Mouse (Mus musculus): Measurements from ENCODE around the gene Catspere2.
"Not testable (repeated sequence)": the region's sequence is repeated elsewhere in the genome, so short reads cannot be mapped to it uniquely, and the experiment has no call there.

The Catspere2 gene

DNA sequence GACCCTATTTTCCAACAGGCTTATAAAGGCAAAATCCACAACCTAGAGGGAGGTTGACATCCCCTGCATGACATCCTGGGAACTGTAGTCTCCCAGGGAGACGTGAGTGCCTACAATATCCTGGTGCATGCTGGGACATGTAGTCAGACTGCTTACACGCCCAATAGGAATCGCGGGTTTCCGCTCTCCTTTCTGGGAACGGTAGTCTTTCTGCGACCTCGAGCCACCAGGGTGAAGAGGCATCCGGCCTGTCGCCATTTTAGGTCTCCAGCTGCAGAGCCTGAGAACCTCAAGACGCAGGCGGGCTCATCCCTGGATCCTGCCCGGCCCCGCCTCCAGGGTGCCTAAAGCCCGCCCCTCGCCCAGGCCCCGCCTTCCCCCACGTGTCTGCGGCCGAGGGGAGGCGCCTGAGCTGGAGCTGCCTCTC, at the start of gene Catspere2:
Catspere2 (plus strand) TSS at position 400 of the 427 bp plus-strand sequence.
- peak; percentile 92 for DNase-seq (ENCODE audit: low spot score)

DNA sequence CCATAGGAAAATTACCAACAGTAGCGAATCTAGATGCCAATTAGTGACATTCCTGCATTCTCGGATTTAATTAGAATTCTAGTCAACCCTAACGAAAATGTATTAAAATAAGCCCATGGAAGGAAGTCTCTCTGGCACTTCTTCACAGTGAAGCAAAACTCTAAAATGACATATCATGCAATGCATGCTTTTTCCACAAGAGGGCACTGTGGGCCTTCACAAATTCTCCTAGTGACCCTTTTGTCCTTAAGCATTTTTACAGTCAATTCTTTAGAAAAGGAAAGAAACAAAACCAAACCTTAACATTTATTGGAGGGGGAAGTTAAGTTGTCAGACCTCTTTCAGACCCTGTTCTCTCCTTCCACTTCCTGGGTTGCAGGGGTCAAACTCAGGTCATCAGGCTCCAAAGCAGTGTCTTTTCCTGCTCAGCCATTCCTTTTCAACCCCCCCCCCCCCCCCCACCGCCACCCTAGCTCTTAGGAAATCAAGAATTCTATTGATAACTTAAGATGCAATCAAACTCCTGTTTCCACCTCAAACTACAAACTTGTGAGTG, 42.7 kb upstream of the Catspere2 start:
- DNase-seq (ENCODE audit: low spot score): not testable (repeated sequence)

DNA sequence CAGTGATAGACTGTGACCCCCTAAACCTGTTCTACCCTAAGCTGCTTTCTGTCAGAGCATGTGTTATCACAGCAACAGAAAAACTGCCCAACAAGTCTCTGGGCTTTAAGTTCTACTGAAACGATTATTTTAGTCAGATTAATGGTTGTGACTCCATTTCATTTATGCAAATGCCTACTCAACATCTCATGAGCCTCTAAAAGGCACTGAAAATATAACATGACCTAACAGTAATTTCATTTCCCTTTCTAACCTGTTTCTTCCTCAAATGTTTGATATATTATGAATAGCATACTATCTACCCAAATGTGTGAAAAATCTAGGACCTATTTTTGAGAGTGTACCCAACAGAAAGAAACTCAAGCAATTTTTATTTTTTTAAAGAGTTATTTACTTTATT, 1.9 kb upstream of the Catspere2 start:
- DNase-seq (ENCODE audit: low spot score): no peak

DNA sequence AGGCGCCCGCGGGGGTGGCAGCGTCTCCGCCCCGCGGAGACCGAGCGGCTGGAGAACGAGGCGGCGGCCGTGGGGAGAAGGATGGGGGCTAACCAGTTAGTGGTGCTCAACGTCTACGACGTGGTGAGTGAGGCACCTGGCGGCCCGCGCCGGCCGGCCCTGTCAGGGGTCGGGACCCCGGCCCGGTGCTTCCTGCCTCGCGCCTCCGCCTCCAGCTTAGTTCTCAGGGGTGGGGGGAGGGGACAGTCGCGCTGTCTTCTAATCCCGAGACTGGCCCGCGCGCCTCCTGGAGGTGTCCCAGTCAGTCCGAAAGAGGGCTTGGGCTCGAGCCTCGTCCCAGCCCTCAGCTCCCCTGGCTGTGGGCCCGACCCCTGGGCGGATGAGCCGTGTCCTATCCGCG, 359 bp downstream of the Catspere2 start:
- not testable (repeated sequence) for DNase-seq (ENCODE audit: low spot score)

DNA sequence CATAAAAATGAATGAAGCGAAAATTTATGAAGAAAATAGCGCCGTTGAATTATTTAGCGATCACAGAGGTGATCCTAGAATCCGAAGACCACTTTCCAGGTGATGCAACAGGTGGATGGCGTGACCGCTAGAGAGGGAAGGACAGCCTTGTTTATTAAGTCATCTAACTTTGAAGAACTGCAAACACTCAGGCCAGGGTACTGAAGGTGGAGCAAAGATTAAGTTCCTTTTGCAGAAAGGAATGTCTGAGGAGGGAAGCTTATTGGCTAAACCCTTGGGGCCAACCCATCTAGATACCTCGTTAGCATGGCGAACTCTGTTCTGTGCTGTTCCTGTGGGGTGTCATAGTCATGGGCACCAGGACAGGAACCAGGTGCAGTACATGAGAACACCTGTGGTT, 983 bp downstream of the Catspere2 start:
- no peak for DNase-seq (ENCODE audit: low spot score)

DNA sequence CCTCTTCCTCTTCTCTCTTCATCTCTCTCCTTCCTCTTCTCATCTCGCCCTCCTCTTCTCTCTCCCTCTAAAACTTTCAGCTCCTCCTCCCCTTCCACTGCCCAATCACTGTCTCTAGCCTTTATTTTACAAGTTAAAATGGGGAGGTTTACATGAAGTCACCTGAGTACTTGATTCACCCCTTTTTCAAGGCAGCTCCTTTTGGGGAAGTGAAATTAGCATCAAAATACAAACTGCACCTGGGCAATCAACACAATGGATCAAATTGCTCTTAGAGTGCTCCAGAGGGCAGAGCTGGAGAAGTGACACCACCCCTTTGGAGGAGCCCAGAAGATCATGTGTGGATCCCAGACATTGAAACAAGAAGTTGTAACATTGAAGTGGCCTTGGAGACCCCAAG, 4.3 kb downstream of the Catspere2 start:
- DNase-seq (ENCODE audit: low spot score): not testable (repeated sequence)

DNA sequence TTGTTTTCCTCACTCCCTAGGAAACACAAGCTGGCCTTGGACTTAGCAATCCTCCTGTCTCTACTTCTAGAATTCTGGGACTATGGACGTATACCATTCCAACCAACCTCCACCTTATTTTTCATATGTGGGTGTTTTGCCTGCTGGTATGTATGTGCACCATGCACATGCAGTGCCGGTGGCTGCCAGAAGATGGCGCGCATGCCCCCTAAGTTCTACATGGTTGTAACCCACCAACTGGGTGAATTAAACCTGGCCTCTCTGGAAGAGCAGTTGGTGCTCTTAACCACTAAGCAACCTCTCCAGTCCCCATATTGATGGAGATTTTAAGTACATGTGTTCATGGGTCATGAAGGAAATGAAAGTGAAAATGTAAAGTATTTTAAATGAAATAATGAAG, 89.6 kb downstream of the Catspere2 start:
- DNase-seq (ENCODE audit: low spot score): not testable (repeated sequence)

DNA sequence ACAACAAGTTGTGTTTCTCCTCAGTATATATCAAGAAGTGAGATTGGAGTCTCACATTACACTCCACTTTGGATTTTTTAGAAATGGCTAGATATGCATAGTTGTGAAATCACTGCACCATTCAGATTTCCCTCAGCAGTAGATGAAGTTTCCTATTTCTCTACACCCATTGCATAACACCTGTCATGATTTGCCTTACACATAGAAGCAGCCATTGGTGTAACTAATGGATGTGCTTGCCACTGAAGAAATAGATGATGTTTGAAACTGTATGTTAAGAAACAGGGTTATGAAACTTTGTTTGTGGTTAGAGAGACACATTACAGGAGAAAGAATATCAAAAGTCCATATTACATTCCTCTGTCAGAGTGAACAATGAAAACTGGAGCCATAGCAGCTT, 114.6 kb downstream of the Catspere2 start:
- DNase-seq (ENCODE audit: low spot score): not testable (repeated sequence)

DNA sequence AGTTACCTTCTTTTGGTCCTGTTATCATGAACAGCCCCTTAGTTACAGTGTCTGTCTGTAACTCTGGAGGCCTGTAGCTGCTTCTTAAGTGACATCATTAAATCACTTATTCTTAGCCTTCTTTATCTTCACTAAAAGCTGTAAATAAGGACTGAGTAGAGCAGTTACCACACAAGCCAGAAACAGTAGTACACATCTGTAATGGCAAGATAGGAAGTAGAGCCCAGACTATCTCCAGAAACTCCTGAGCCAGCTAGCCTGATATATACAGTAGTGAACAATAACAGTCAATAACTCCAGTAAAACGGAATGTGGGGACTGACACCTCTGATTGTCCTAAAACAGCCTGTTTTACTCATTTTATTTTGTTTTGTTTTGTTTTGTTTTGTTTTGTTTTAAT, 125.3 kb downstream of the Catspere2 start:
- not testable (repeated sequence) for DNase-seq (ENCODE audit: low spot score)

DNA sequence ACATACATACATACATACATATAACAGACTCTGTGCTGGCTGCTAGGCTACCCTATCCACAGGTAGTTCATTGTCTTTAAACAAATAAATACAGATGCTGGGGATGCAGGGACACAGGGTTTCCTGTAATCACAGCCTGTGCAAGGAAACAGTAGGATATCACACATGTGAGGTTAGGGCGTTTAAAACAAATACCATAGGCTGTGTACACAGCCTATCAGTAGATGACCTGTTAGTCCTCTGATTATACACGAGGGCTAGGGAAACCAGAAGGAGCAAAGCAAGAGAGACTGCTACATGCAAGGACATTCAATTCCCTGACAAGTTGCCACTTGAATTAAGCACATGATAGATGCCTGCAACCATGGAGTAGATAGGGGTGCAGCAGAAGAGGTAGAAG, 139.0 kb downstream of the Catspere2 start:
- not testable (repeated sequence) for DNase-seq (ENCODE audit: low spot score)

DNA sequence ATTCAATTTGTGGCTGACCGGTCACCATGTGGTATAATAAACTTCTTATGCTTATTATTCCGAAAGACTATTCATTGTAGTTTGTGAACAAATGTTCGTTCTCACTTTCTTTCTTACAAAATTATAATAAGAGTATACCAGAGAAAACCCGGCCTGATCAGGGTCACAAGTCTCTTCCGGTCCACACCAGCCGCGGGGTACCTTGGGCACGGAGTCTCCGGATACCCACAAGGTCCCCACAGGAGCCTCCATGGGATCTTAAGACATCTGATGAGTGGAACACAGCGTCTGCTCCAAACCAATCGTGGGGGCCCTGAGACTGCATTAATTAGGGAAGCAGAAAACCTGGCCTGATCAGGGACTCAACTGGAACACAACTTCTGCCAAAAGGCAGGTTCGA, 151.1 kb downstream of the Catspere2 start:
- DNase-seq (ENCODE audit: low spot score): no peak

DNA sequence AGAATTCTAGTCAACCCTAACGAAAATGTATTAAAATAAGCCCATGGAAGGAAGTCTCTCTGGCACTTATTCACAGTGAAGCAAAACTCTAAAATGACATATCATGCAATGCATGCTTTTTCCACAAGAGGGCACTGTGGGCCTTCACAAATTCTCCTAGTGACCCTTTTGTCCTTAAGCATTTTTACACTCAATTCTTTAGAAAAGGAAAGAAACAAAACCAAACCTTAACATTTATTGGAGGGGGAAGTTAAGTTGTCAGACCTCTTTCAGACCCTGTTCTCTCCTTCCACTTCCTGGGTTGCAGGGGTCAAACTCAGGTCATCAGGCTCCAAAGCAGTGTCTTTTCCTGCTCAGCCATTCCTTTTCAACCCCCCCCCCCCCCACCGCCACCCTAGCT, 163.3 kb downstream of the Catspere2 start:
- DNase-seq (ENCODE audit: low spot score): not testable (repeated sequence)

DNA sequence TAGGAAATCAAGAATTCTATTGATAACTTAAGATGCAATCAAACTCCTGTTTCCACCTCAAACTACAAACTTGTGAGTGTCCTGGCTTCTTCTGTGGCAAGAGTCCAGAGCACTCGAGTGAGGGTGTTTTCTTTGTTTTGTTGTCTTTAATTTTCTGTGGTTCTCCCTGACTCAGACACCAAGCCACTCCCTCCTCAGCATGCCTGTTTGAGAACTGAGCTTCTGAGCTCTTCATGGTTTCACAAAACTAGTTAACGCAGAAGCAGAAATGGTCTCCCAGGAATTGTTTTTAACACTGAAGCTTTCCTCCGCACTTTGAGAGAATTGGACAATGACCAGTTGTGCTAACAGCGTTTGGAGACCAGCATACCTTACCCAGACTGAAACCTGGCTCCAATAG, 163.7 kb downstream of the Catspere2 start:
- DNase-seq (ENCODE audit: low spot score): not testable (repeated sequence)

DNA sequence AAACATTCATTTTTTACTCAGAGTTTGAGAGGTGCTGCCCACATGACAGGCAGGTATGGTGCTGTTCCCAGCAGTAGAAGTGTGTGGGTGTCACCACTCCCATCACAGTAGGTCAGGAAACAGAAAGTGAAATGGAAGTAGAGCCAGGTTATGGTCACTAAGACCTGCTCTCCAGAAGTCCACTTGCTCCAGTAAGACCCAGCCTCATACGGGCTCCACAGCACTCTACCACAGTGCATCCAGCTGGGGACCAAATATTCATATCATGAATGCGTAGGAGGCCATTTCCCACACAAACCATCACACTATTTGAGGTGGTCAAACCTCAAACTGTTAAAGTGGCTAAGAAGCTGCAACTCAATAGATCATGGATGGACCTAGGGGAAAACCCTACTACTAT, 199.0 kb downstream of the Catspere2 start:
- DNase-seq (ENCODE audit: low spot score): no peak

DNA sequence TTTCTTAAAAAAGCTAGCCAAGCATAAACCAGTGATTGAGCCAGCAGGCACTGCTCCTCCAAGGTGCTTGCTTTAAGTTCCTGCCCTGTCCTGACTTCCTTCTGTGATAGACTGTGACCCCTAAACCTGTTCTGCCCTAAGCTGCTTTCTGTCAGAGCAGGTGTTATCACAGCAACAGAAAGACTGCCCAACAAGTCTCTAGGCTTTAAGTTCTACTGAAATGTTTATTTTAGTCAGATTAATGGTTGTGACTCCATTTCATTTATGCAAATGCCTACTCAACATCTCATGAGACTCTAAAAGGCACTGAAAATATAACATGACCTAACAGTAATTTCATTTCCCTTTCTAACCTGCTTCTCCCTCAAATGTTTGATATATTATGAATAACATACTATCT, 202.4 kb downstream of the Catspere2 start:
- no peak for DNase-seq (ENCODE audit: low spot score)

DNA sequence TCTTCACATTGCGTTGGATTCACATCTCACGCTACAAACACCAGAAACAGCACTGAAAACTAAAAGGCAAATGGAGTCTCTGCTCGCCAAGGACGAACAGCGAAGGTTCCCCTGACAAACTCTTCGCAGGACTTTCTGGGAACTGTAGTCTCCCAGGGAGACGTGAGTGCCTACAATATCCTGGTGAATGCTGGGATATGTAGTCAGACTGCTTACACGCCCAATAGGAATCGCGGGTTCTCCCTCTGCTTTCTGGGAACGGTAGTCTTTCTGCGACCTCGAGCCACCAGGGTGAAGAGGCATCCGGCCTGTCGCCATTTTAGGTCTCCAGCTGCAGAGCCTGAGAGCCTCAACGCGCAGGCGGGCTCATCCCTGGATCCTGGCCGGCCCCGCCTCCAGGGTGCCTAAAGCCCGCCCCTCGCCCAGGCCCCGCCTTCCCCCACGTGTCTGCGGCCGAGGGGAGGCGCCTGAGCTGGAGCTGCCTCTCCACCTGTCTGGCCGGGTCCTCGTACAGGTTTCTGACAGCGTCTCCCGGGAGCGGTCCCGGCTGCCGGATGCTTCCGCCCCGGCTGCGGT, 204.1 kb downstream of the Catspere2 start, which contains the start of gene Desi2:
Desi2 (plus strand) TSS at position 202 of the 576 bp plus-strand sequence.
- peak; percentile 80 for DNase-seq (ENCODE audit: low spot score)

DNA sequence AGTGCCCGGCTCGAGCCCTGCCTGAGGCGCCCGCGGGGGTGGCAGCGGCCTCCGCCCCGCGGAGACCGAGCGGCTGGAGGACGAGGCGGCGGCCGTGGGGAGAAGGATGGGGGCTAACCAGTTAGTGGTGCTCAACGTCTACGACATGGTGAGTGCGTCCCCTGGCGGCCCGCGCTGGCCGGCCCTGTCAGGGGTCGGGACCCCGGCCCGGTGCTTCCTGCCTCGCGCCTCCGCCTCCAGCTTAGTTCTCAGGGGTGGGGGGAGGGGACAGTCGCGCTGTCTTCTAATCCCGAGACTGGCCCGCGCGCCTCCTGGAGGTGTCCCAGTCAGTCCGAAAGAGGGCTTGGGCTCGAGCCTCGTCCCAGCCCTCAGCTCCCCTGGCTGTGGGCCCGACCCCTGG, 204.6 kb downstream of the Catspere2 start:
- not testable (repeated sequence) for DNase-seq (ENCODE audit: low spot score)

DNA sequence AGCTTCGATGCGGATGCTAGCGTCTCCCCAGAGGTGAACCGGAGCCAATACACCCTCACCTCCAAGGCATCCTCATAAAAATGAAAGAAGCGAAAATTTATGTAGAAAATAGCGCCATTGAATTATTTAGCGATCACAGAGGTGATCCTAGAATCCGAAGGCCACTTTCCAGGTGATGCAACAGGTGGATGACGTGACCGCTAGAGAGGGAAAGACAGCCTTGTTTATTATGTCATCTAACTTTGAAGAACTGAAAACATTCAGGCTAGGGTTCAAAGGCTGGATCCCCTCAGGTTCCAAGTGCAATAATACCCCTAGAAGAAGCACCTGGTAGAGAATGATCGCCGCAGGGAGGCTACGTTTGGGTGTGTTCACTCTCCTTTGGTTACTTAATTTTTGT, 205.2 kb downstream of the Catspere2 start:
- DNase-seq (ENCODE audit: low spot score): no peak

DNA sequence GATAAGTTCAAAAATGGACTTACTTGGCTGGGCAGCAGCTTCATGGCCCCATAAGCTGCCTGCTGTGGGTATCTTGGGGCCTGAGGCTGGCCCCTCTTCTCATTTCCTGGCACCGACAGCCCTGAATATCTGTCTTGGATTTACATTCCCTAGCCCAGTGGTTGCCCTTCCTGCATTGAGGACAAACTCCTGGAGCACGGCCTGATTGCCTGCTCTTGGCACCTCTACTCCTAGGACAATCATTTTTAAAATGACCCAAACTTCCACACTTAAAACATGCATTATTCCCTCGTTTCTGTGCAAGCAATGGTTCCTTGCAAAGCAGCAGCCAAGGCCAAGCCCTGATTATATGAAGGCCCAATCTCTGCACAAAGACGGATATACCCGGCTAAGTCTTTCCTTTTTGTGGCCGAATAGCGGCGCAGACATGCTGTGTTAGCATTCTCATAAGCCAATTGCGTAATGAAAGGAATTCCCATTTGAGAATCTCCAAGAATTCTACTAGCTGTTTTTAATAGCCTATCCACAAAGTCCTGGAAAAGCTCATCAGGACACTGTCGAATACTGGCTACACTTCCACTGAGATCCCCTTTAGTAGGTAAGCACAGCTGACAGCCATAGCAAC, 222.6 kb downstream of the Catspere2 start:
- DNase-seq (ENCODE audit: low spot score): no peak

DNA sequence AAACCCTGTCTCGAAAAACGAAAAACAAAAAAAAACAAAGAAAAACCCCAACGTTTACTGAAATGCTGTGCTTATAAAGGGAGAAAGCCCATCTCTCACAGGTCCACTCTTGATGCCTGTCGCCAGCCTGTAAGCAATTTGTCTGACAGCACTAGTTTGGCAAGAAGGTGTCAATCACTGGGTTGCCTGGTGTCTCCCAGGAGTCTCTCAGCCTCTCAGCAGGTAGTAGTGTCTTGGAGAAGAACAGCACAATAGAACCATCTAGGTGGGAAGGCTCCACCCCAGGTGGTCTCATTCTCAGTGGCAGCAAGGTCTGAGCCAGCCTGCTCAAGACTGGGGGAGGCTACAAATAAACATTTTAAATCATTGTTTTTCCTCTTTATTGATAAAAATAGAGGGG, 224.6 kb downstream of the Catspere2 start:
- not testable (repeated sequence) for DNase-seq (ENCODE audit: low spot score)

DNA sequence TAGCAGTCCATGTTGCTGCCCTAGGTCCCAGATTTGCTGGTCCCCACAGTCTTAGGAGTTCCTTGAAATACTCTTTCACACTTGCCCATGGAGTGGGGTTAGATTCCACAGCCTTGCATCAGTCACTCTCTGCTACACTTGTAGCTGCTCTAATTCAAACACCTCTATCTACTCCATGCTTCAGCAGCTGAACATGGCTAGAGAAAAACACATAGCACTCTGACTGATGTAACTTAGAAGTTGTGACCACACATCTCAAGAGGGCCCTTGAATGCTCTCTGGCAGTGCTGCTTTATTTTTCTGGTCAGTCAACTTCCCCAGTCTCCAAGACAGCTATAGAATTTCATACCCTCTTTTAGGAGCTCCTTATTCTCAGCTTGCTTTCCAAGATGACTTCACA, 226.7 kb downstream of the Catspere2 start:
- no peak for DNase-seq (ENCODE audit: low spot score)

DNA sequence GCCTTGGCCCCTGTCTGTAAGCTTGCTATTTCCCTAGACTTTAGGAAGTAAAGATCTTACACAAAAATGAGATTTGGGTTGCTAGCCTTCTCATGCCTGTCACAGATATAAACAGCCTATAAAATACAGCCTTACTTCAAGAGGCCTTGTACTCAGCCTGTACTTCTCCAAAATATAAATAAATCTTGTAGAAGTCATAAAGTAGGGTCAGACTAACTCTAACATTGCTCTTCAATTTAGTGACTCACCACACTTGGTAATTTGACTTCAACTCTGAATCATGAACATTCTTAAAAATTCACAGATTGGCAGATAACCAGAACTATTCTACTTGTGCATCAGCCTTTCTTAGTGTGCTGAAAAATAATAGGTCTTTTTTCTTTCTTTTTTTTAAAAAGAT, 233.9 kb downstream of the Catspere2 start:
- DNase-seq (ENCODE audit: low spot score): no peak

DNA sequence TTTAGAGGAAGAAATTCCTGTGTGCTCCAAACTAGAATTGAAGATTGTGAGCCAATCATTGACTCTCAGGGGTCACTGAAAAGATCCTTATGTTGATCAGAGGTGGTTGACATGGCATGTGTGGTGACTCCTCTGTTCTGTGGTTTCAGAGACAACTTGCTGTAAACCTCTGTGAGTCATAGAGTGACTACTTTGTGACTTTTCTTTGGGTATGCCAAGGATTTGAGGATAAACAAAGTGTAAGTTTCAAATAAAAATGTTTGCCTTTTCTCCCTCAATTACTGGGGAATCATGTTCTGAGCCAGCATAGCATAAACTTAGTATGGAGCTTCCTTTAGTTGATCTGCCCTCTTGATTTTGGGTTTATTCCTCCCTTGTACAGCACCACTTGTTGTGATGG, 235.1 kb downstream of the Catspere2 start:
- DNase-seq (ENCODE audit: low spot score): no peak
